ENCODE assay signal across 26 mouse cellular contexts in the genomic region with DNA sequence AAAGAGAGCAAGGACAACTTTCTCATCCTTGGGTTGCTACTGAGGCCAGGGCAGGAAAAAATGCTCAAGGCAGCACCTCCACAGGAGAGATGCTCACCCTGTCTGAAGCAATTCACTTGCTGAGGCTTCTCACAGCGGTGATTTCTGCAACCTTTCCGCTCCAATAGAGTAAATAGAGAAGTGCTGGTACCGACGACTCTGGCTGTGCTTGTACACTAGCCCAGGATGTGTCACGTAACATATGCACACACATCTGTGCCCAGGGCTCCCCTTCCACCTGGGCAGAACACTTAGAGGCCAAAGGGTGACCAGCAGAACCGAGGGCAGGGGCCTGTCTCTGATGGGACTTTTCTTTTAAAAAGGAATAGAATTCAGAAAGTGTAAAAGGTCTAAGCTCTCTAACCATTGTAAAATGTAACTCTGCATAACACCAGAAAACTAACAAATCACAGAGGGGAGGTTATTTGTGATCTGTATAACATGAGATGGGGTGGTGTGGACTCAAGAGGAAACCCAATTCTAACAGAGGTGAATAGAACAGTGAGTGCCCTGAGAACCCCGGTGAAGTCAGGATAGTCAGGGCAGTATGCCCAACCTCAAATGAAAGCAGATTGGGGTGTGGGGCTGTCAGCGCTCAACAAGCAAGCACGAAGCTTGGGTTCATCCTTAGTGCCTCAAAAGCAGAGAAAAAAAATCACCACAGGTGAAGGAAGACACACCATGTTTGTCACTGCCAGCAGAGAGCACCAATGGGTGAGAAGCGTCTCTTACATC. TPM values are rescaled to one million over a fixed set of nuclear protein-coding genes. Genes with fewer than 3 reads are reported as not detected.
DNase-seq lines count a peak whose midpoint lies in the region; ATAC-seq and TF ChIP-seq lines count a peak whose summit lies in the region.
"Had no signal": no experiment of that assay in that cellular context is flagged by ENCODE, and none has a peak within 500 bp of the region (broad histone marks: within the 10 kb centered on the region; RNA-seq: fewer than 3 reads in every experiment).

No protein-coding gene starts in this region.

- 0 out of 2 replicates have a peak, but pooled peaks have one; percentile 0 for ATAC-seq in liver, embryonic 11.5 days (replicated peaks; ENCODE audit: low FRiP score)
- no peak for ATAC-seq in liver, embryonic 12.5 days
- peak; percentile 14 for ATAC-seq in megakaryocyte progenitor cell, adult 5-6 weeks (replicated peaks; ENCODE audit: poor library complexity)
- ATAC-seq: Patski had no signal

- TF ChIP-seq EP300 in CH12.LX (IDR thresholded peaks at IDR 0.05; ENCODE audit: low read length): no peak

- no peak for DNase-seq in liver, embryonic 11.5 days (ENCODE audit: low spot score)
- DNase-seq in CH12.LX (ENCODE audit: extremely low read depth): no peak
- peak; percentile 32 for DNase-seq in induced T-regulatory cell, adult 2 months (ENCODE audit: low read depth)
- DNase-seq in adrenal gland, postnatal 4 days (ENCODE audit: low spot score in 2 of 2): no peak
- no peak for DNase-seq in B cell, adult 2 months
- DNase-seq in retina, embryonic 14.5 days (ENCODE audit: low spot score): no peak
- DNase-seq: adrenal gland, adult 8-10 months; lung, adult 2 months; lung, postnatal 36 days; thymus, adult 2 months had no signal

- TF ChIP-seq RAD21 in CH12.LX (IDR thresholded peaks at IDR 0.05; ENCODE audit: low read depth, low read length): no peak

- dilution Hi-C loops in CH12.LX (cut with MboI; ENCODE audit: extremely low pct_ligation_motif_present, extremely low pct_unique_long_range_greater_than_20kb, low sequenced_read_pairs): no loop called here

- TF ChIP-seq CTCF in CH12.LX (conservative IDR thresholded peaks at IDR 0.05 in 1 of 2, IDR thresholded peaks at IDR 0.05 in 1 of 2; ENCODE audit: low read depth in 2 of 2, low read length in 2 of 2): no peak

- H3K9me3 ChIP-seq in liver, embryonic 11.5 days (ENCODE audit: control insufficient read depth, low read length): peaks cover 33% of the 10 kb centered on the region
- H3K9me3 ChIP-seq in liver, embryonic 12.5 days (replicated peaks): peaks cover 8% of the 10 kb centered on the region; the same call in 1 of the 2 replicates
- H3K9me3 ChIP-seq in CH12.LX (replicated peaks; ENCODE audit: low read length): peaks cover 29% of the 10 kb centered on the region

- H3K9ac ChIP-seq in liver, embryonic 11.5 days (ENCODE audit: low read depth, low read length): no peak overlapping the region
- no peak overlapping the region for H3K9ac ChIP-seq in liver, embryonic 12.5 days
- no peak overlapping the region for H3K9ac ChIP-seq in CH12.LX (ENCODE audit: insufficient read depth, low read depth)
- H3K9ac ChIP-seq: embryonic facial prominence, embryonic 13.5 days; hindbrain, embryonic 13.5 days had no signal

- WGBS in liver, embryonic 11.5 days: 78% methylated on average over 10 of the region's 10 CpGs
- 74% methylated on average over 10 of the region's 10 CpGs for WGBS in liver, embryonic 12.5 days (ENCODE audit: insufficient replicate concordance)

- H3K27ac ChIP-seq in liver, embryonic 11.5 days (ENCODE audit: low read depth, low read length): no peak overlapping the region
- no peak overlapping the region for H3K27ac ChIP-seq in liver, embryonic 12.5 days
- H3K27ac ChIP-seq in CH12.LX (ENCODE audit: insufficient read depth, low read depth): no peak overlapping the region
- H3K27ac ChIP-seq: embryonic facial prominence, embryonic 13.5 days; hindbrain, embryonic 13.5 days; layer of hippocampus, adult 2 months had no signal

- peak; percentile 3; the same call in 1 of the 2 replicates for TF ChIP-seq POLR2A in CH12.LX (IDR thresholded peaks at IDR 0.05; ENCODE audit: low read depth, low read length)

- no peaks in the 10 kb centered on the region for H3K79me2 ChIP-seq in CH12.LX (replicated peaks; ENCODE audit: control insufficient read depth, extremely low read depth, insufficient read depth, poor library complexity, severe bottlenecking)

- in situ Hi-C loops in CH12.LX (cut with MboI; ENCODE audit: low pct_ligation_motif_present, low pct_unique_long_range_greater_than_20kb, low sequenced_read_pairs): no loop called here

- H3K4me3 ChIP-seq in liver, embryonic 11.5 days (ENCODE audit: low read depth, low read length): no peak overlapping the region
- H3K4me3 ChIP-seq in liver, embryonic 12.5 days: no peak overlapping the region
- H3K4me3 ChIP-seq in CH12.LX (replicated peaks in 1 of 3; ENCODE audit: low read depth in 2 of 3, low read length in 2 of 3, poor library complexity in 1 of 3): no peak overlapping the region
- H3K4me3 ChIP-seq: embryonic facial prominence, embryonic 13.5 days; hindbrain, embryonic 13.5 days; layer of hippocampus, adult 2 months had no signal

- H3K27me3 ChIP-seq in liver, embryonic 11.5 days (replicated peaks; ENCODE audit: control insufficient read depth, insufficient read depth, low read length): no peaks in the 10 kb centered on the region
- no peaks in the 10 kb centered on the region for H3K27me3 ChIP-seq in liver, embryonic 12.5 days (replicated peaks)
- H3K27me3 ChIP-seq in CH12.LX (replicated peaks): no peaks in the 10 kb centered on the region
- H3K27me3 ChIP-seq: embryonic facial prominence, embryonic 13.5 days; hindbrain, embryonic 13.5 days; Patski had no signal

- H3K36me3 ChIP-seq in liver, embryonic 11.5 days (ENCODE audit: control insufficient read depth, insufficient read depth, low read length): peaks cover 52% of the 10 kb centered on the region
- H3K36me3 ChIP-seq in liver, embryonic 12.5 days: peaks cover 62% of the 10 kb centered on the region
- peaks cover 32 to 60% of the 10 kb centered on the region in 2 experiments for H3K36me3 ChIP-seq in CH12.LX (replicated peaks in 1 of 2; ENCODE audit: control insufficient read depth in 1 of 2, insufficient read depth in 1 of 2, low read length in 1 of 2)

- no peak overlapping the region for H3K4me2 ChIP-seq in liver, embryonic 11.5 days
- no peak overlapping the region for H3K4me2 ChIP-seq in liver, embryonic 12.5 days
- no peak overlapping the region for H3K4me2 ChIP-seq in CH12.LX (ENCODE audit: insufficient read depth, low read depth, poor library complexity, severe bottlenecking)
- H3K4me2 ChIP-seq: embryonic facial prominence, embryonic 13.5 days; heart, embryonic 11.5 days; hindbrain, embryonic 13.5 days; midbrain, embryonic 11.5 days had no signal

- peaks cover 35% of the 10 kb centered on the region for H3K4me1 ChIP-seq in liver, embryonic 11.5 days (replicated peaks; ENCODE audit: control insufficient read depth, insufficient read depth, low read length)
- H3K4me1 ChIP-seq in liver, embryonic 12.5 days: peaks cover 39% of the 10 kb centered on the region
- H3K4me1 ChIP-seq in CH12.LX (ENCODE audit: control insufficient read depth in 1 of 2, insufficient read depth in 2 of 2): peaks cover 2 to 29% of the 10 kb centered on the region in 2 experiments; a peak in 3 of 4 replicates
- H3K4me1 ChIP-seq: embryonic facial prominence, embryonic 13.5 days had no signal

RNA-seq across cellular contexts. Expression of gene Hjurp, which starts 16.6 kb away (rescaled TPM):
- 146 and 168 TPM in 2 replicates for polyA plus RNA-seq in liver, embryonic 11.5 days (2014; fragmentation: Nextera tagmentation; extraction: Ambion mirVana)
- polyA plus RNA-seq in liver, embryonic 12.5 days (2016; fragmentation: Nextera tagmentation; extraction: Ambion mirVana): 104 and 106 TPM in 2 replicates
- 65.2 and 69.8 TPM in 2 replicates for total RNA-seq in CH12.LX (2012; rRNA removed)
- 74.1 and 80.8 TPM in 2 replicates for total RNA-seq in CH12.LX (2014; rRNA removed)
- polyA plus RNA-seq in CH12.LX (2012; ENCODE audit: insufficient read length, low read depth): 64.8 and 67.6 TPM in 2 replicates
- 104 and 106 TPM in 2 replicates for total RNA-seq in megakaryocyte progenitor cell, adult 5-6 weeks (2015)
- 156 and 189 TPM in 2 replicates for total RNA-seq in megakaryocyte progenitor cell, adult 5-6 weeks (2017)
- 100 to 1,000 TPM; 124 to 130 TPM for total RNA-seq in adrenal gland, postnatal 4 days (2021)

RNA-seq across cellular contexts. Expression of gene Trpm8, which starts 16.7 kb away (rescaled TPM):
- not detected in 2 replicates for polyA plus RNA-seq in liver, embryonic 11.5 days (2014; fragmentation: Nextera tagmentation; extraction: Ambion mirVana)
- polyA plus RNA-seq in liver, embryonic 12.5 days (2016; fragmentation: Nextera tagmentation; extraction: Ambion mirVana): not detected in 2 replicates
- not detected in 2 replicates for total RNA-seq in CH12.LX (2012; rRNA removed)
- total RNA-seq in CH12.LX (2014; rRNA removed): not detected in 2 replicates
- polyA plus RNA-seq in CH12.LX (2012; ENCODE audit: insufficient read length, low read depth): not detected in 2 replicates
- total RNA-seq in megakaryocyte progenitor cell, adult 5-6 weeks (2015): not detected in 2 replicates
- not detected in 2 replicates for total RNA-seq in megakaryocyte progenitor cell, adult 5-6 weeks (2017)
- total RNA-seq in adrenal gland, postnatal 4 days (2021): under 1 TPM in 1 of 2 experiments, not detected in 1; 0.06 TPM
- total RNA-seq: adrenal gland, adult 8-10 months; gastrocnemius, adult 18-20 months; gastrocnemius, postnatal 4 days; heart, postnatal 14 days; monocyte, adult 5-6 weeks had no signal
- polyA plus RNA-seq: embryonic facial prominence, embryonic 13.5 days; limb, embryonic 11.5 days; lung, adult 2 months; midbrain, embryonic 11.5 days; neural tube, embryonic 11.5 days; stomach, embryonic 14.5 days had no signal

RNA-seq across cellular contexts. Expression of gene Mroh2a, which starts 34.0 kb away (rescaled TPM):
- polyA plus RNA-seq in liver, embryonic 11.5 days (2014; fragmentation: Nextera tagmentation; extraction: Ambion mirVana): 1.3 and 1.5 TPM in 2 replicates
- 0.46 and 0.61 TPM in 2 replicates for polyA plus RNA-seq in liver, embryonic 12.5 days (2016; fragmentation: Nextera tagmentation; extraction: Ambion mirVana)
- 0.13 and 0.17 TPM in 2 replicates for total RNA-seq in CH12.LX (2012; rRNA removed)
- not detected in 2 replicates for total RNA-seq in CH12.LX (2014; rRNA removed)
- 0.78 and 1.0 TPM in 2 replicates for polyA plus RNA-seq in CH12.LX (2012; ENCODE audit: insufficient read length, low read depth)
- total RNA-seq in megakaryocyte progenitor cell, adult 5-6 weeks (2015): 0.39 and 1.1 TPM in 2 replicates
- total RNA-seq in megakaryocyte progenitor cell, adult 5-6 weeks (2017): 0.10 and 0.17 TPM in 2 replicates
- under 1 TPM; 0.20 to 0.42 TPM for total RNA-seq in adrenal gland, postnatal 4 days (2021)
- total RNA-seq: gastrocnemius, adult 18-20 months had no signal

RNA-seq across cellular contexts. Expression of gene Ugt1a1, which starts 49.0 kb away (rescaled TPM):
- 0.14 TPM in 1 of 2 replicates, not detected in the other for polyA plus RNA-seq in liver, embryonic 11.5 days (2014; fragmentation: Nextera tagmentation; extraction: Ambion mirVana)
- polyA plus RNA-seq in liver, embryonic 12.5 days (2016; fragmentation: Nextera tagmentation; extraction: Ambion mirVana): not detected in 2 replicates
- 0.08 TPM in 1 of 2 replicates, not detected in the other for total RNA-seq in CH12.LX (2012; rRNA removed)
- total RNA-seq in CH12.LX (2014; rRNA removed): not detected in 2 replicates
- 0.19 TPM in 1 of 2 replicates, not detected in the other for polyA plus RNA-seq in CH12.LX (2012; ENCODE audit: insufficient read length, low read depth)
- total RNA-seq in megakaryocyte progenitor cell, adult 5-6 weeks (2015): 0.39 and 0.83 TPM in 2 replicates
- total RNA-seq in megakaryocyte progenitor cell, adult 5-6 weeks (2017): 0.14 and 0.83 TPM in 2 replicates
- total RNA-seq in adrenal gland, postnatal 4 days (2021): 10 to 100 TPM in 1 of 2 experiments, 1 to 10 TPM in 1; 1.5 to 43.6 TPM
- total RNA-seq: ES-E14; heart, postnatal 14 days; layer of hippocampus, adult 2 months had no signal
- polyA plus RNA-seq: embryonic facial prominence, embryonic 13.5 days; heart, embryonic 11.5 days; hindbrain, embryonic 13.5 days; limb, embryonic 11.5 days; midbrain, embryonic 11.5 days; neural tube, embryonic 11.5 days had no signal

RNA-seq across cellular contexts. Expression of gene Dnajb3, which starts 55.2 kb away (rescaled TPM):
- 7.9 and 10.4 TPM in 2 replicates for polyA plus RNA-seq in liver, embryonic 11.5 days (2014; fragmentation: Nextera tagmentation; extraction: Ambion mirVana)
- 11.9 and 13.8 TPM in 2 replicates for polyA plus RNA-seq in liver, embryonic 12.5 days (2016; fragmentation: Nextera tagmentation; extraction: Ambion mirVana)
- not detected in 2 replicates for total RNA-seq in CH12.LX (2012; rRNA removed)
- not detected in 2 replicates for total RNA-seq in CH12.LX (2014; rRNA removed)
- polyA plus RNA-seq in CH12.LX (2012; ENCODE audit: insufficient read length, low read depth): not detected in 2 replicates
- 0.68 and 2.4 TPM in 2 replicates for total RNA-seq in megakaryocyte progenitor cell, adult 5-6 weeks (2015)
- 0.17 and 1.2 TPM in 2 replicates for total RNA-seq in megakaryocyte progenitor cell, adult 5-6 weeks (2017)
- 1 to 10 TPM; 3.3 to 4.2 TPM for total RNA-seq in adrenal gland, postnatal 4 days (2021)
- total RNA-seq: gastrocnemius, adult 18-20 months; monocyte, adult 5-6 weeks had no signal
- polyA plus RNA-seq: Patski had no signal
